Mouse (Mus musculus): ENCODE results near the gene Lyrm4.

GRCm38 (mm10) chr13:35967690-35968089 is 149.6 kb downstream of the Lyrm4 start:
- no peak for TF ChIP-seq POLR2A (IDR thresholded peaks at IDR 0.05; ENCODE audit: borderline replicate concordance, extremely low read depth, low read depth, low read length)
- no peak for TF ChIP-seq CTCF (IDR thresholded peaks at IDR 0.05; ENCODE audit: insufficient read depth, low read length)
